ENCODE assay signal across 8 mouse cellular contexts in the genomic region with DNA sequence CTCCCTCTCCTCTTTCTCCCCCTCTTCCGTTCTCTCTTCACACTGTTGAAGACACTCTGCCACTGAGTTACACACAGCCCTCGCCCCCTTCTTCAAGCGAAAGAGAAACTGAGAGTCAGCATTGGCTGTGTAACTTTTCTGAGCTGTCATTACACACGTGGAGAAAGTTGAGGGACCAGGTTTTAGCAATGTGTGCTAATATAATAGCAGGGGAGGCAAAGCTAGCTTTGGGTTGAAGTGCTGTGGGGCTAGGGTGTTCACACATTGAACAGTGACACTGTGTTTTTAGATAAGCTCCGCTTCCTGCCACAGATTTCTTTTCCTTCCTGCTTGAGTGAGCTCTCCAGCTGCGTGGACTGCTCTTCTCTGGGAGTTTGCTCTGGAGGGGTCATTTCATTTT. TPM values are rescaled to one million over a fixed set of nuclear protein-coding genes. Genes with fewer than 3 reads are reported as not detected.
DNase-seq lines count a peak whose midpoint lies in the region; ATAC-seq and TF ChIP-seq lines count a peak whose summit lies in the region.

No protein-coding gene starts in this region.

- H3K4me2 ChIP-seq in kidney, embryonic 14.5 days (replicated peaks; ENCODE audit: low read depth, low read length): peak overlapping the region; percentile 92
- peak overlapping the region; percentile 96 for H3K4me2 ChIP-seq in embryonic facial prominence, embryonic 12.5 days (replicated peaks)
- peak overlapping the region; percentile 93; the same call in 1 of the 2 replicates for H3K4me2 ChIP-seq in limb, embryonic 11.5 days (ENCODE audit: low read depth, severe bottlenecking)

- DNase-seq in kidney, postnatal 14 days: no peak
- no peak for DNase-seq in limb, embryonic 11.5 days (ENCODE audit: low spot score)
- no peak for DNase-seq in spleen, postnatal 14 days (ENCODE audit: low spot score in 2 of 2)
- no peak for DNase-seq in adrenal gland, adult 8-10 months

- no peak overlapping the region for H3K9ac ChIP-seq in kidney, embryonic 14.5 days (ENCODE audit: low read depth, low read length)
- H3K9ac ChIP-seq in embryonic facial prominence, embryonic 12.5 days: peak overlapping the region; percentile 17; the same call in 1 of the 2 replicates
- H3K9ac ChIP-seq in limb, embryonic 11.5 days (ENCODE audit: low read length): no peak overlapping the region

- TF ChIP-seq CTCF in small intestine, adult 2 months (IDR thresholded peaks at IDR 0.05; ENCODE audit: extremely low read depth, insufficient read length, insufficient replicate concordance, low read depth, low read length): no peak

- H3K4me1 ChIP-seq in kidney, embryonic 14.5 days (ENCODE audit: control insufficient read depth, insufficient read depth, low read length): peaks cover 19% of the 10 kb centered on the region; the same call in 1 of the 2 replicates
- peaks cover 13% of the 10 kb centered on the region for H3K4me1 ChIP-seq in embryonic facial prominence, embryonic 12.5 days
- H3K4me1 ChIP-seq in limb, embryonic 11.5 days (ENCODE audit: control insufficient read depth, insufficient read depth, low read length): peaks cover 12% of the 10 kb centered on the region; the same call in 1 of the 2 replicates
- H3K4me1 ChIP-seq in small intestine, adult 2 months (ENCODE audit: control insufficient read depth, insufficient read depth, insufficient read length, low read length): peaks cover 21% of the 10 kb centered on the region; the same call in 1 of the 2 replicates

- TF ChIP-seq POLR2A in small intestine, adult 2 months (IDR thresholded peaks at IDR 0.05; ENCODE audit: low read depth, low read length): no peak

- ATAC-seq in kidney, embryonic 14.5 days (ENCODE audit: low FRiP score, low TSS enrichment): no peak
- no peak for ATAC-seq in embryonic facial prominence, embryonic 12.5 days (ENCODE audit: insufficient number of reproducible peaks, insufficient read depth, low FRiP score, low TSS enrichment)
- no peak for ATAC-seq in limb, embryonic 11.5 days (ENCODE audit: insufficient number of reproducible peaks, low FRiP score, low TSS enrichment, low read depth)
- no peak for ATAC-seq in frontal cortex, adult (ENCODE audit: low TSS enrichment)

- WGBS in kidney, embryonic 14.5 days: 47% methylated on average over 6 of the region's 6 CpGs
- 59% methylated on average over 6 of the region's 6 CpGs for WGBS in embryonic facial prominence, embryonic 12.5 days
- 70% methylated on average over 6 of the region's 6 CpGs for WGBS in limb, embryonic 11.5 days
- WGBS in small intestine, adult 2 months: 11% methylated on average over 6 of the region's 6 CpGs

- no peaks in the 10 kb centered on the region for H3K9me3 ChIP-seq in kidney, embryonic 14.5 days (ENCODE audit: control insufficient read depth, low read length)
- no peaks in the 10 kb centered on the region for H3K9me3 ChIP-seq in embryonic facial prominence, embryonic 12.5 days
- H3K9me3 ChIP-seq in limb, embryonic 11.5 days (ENCODE audit: control insufficient read depth, low read length): no peaks in the 10 kb centered on the region

- no peaks in the 10 kb centered on the region for H3K36me3 ChIP-seq in kidney, embryonic 14.5 days (ENCODE audit: control insufficient read depth, insufficient read depth, low read length)
- no peaks in the 10 kb centered on the region for H3K36me3 ChIP-seq in embryonic facial prominence, embryonic 12.5 days
- H3K36me3 ChIP-seq in limb, embryonic 11.5 days (ENCODE audit: control insufficient read depth, insufficient read depth, low read length): no peaks in the 10 kb centered on the region
- no peaks in the 10 kb centered on the region for H3K36me3 ChIP-seq in small intestine, adult 2 months (ENCODE audit: control insufficient read depth, insufficient read depth, low read length)

- no peak overlapping the region for H3K27ac ChIP-seq in kidney, embryonic 14.5 days (ENCODE audit: low read depth, low read length)
- H3K27ac ChIP-seq in embryonic facial prominence, embryonic 12.5 days: no peak overlapping the region
- no peak overlapping the region for H3K27ac ChIP-seq in limb, embryonic 11.5 days (replicated peaks; ENCODE audit: low read depth, low read length)
- peak overlapping the region; percentile 43 for H3K27ac ChIP-seq in small intestine, adult 2 months (ENCODE audit: insufficient read depth, low read depth, low read length)

- peak overlapping the region; percentile 97; the same call in 1 of the 2 replicates for H3K4me3 ChIP-seq in kidney, embryonic 14.5 days (ENCODE audit: low read length)
- peak overlapping the region; percentile 83; the same call in 1 of the 2 replicates for H3K4me3 ChIP-seq in embryonic facial prominence, embryonic 12.5 days
- H3K4me3 ChIP-seq in limb, embryonic 11.5 days (ENCODE audit: low read depth, low read length): 0 out of 2 replicates have a peak overlapping the region, but pooled peaks have one; percentile 97
- peak overlapping the region; percentile 44 for H3K4me3 ChIP-seq in small intestine, adult 2 months (ENCODE audit: low read depth, low read length)

- no peaks in the 10 kb centered on the region for H3K27me3 ChIP-seq in kidney, embryonic 14.5 days (ENCODE audit: control insufficient read depth, insufficient read depth, low read length)
- H3K27me3 ChIP-seq in embryonic facial prominence, embryonic 12.5 days: no peaks in the 10 kb centered on the region
- H3K27me3 ChIP-seq in limb, embryonic 11.5 days (ENCODE audit: control insufficient read depth, insufficient read depth, low read length): no peaks in the 10 kb centered on the region
- H3K27me3 ChIP-seq in small intestine, adult 2 months (ENCODE audit: control insufficient read depth, insufficient read depth, low read length): no peaks in the 10 kb centered on the region

RNA-seq across cellular contexts. Expression of a gene that starts 1.2 kb away (rescaled TPM):
- polyA plus RNA-seq in kidney, embryonic 14.5 days (2014; fragmentation: Nextera tagmentation; extraction: Ambion mirVana): 0.42 and 0.76 TPM in 2 replicates
- polyA plus RNA-seq in embryonic facial prominence, embryonic 12.5 days (2016; fragmentation: Nextera tagmentation; extraction: Ambion mirVana): 1.8 and 2.4 TPM in 2 replicates
- 0.43 and 0.55 TPM in 2 replicates for polyA plus RNA-seq in limb, embryonic 11.5 days (2014; fragmentation: Nextera tagmentation; extraction: Ambion mirVana)
- 0.29 TPM in 1 of 2 replicates, not detected in the other for polyA plus RNA-seq in small intestine, adult 2 months (2012; rRNA removed)
- total RNA-seq in adrenal gland, adult 8-10 months (2022): under 1 TPM in 1 of 4 experiments, not detected in 3; 0.26 TPM

RNA-seq across cellular contexts. Expression of a gene that starts 1.4 kb away (rescaled TPM):
- polyA plus RNA-seq in kidney, embryonic 14.5 days (2014; fragmentation: Nextera tagmentation; extraction: Ambion mirVana): 11.5 and 18.5 TPM in 2 replicates
- polyA plus RNA-seq in embryonic facial prominence, embryonic 12.5 days (2016; fragmentation: Nextera tagmentation; extraction: Ambion mirVana): 19.0 and 19.1 TPM in 2 replicates
- polyA plus RNA-seq in limb, embryonic 11.5 days (2014; fragmentation: Nextera tagmentation; extraction: Ambion mirVana): 19.7 and 20.1 TPM in 2 replicates
- polyA plus RNA-seq in small intestine, adult 2 months (2012; rRNA removed): 13.8 and 27.3 TPM in 2 replicates
- 10 to 100 TPM; 23.9 to 40.4 (median 32.0) TPM for total RNA-seq in adrenal gland, adult 8-10 months (2022)

RNA-seq across cellular contexts. Expression of a gene that starts 1.6 kb away (rescaled TPM):
- not detected in 2 replicates for polyA plus RNA-seq in kidney, embryonic 14.5 days (2014; fragmentation: Nextera tagmentation; extraction: Ambion mirVana)
- polyA plus RNA-seq in embryonic facial prominence, embryonic 12.5 days (2016; fragmentation: Nextera tagmentation; extraction: Ambion mirVana): not detected in 2 replicates
- polyA plus RNA-seq in limb, embryonic 11.5 days (2014; fragmentation: Nextera tagmentation; extraction: Ambion mirVana): not detected in 2 replicates
- polyA plus RNA-seq in small intestine, adult 2 months (2012; rRNA removed): not detected in 2 replicates
- not detected for total RNA-seq in adrenal gland, adult 8-10 months (2022)

Comparison
In these comparisons a context has a peak if more than half of its experiments do, and no peak if none do; other contexts are left out.
1. H3K4me3 ChIP-seq: peak in every context shown above with its lines; median percentile 97 in kidney, embryonic 14.5 days; 97 in limb, embryonic 11.5 days; 83 in embryonic facial prominence, embryonic 12.5 days; 44 in small intestine, adult 2 months.